Comparison of ENCODE assay signal across 14 mouse cellular contexts in genomic region chr10:20398641-20399390, GRCm38 (mm10). TPM values are rescaled to one million over a fixed set of nuclear protein-coding genes. Genes with fewer than 3 reads are reported as not detected.
DNase-seq lines count a peak whose midpoint lies in the region; ATAC-seq and TF ChIP-seq lines count a peak whose summit lies in the region.
"Had no signal": no experiment of that assay in that cellular context is flagged by ENCODE, and none has a peak within 500 bp of the region (broad histone marks: within the 10 kb centered on the region; RNA-seq: fewer than 3 reads in every experiment).

No protein-coding gene starts in this region.

- H3K36me3 ChIP-seq in embryonic facial prominence, embryonic 14.5 days (ENCODE audit: control insufficient read depth, insufficient read depth, low read length), result peaks cover 5% of the 10 kb centered on the region
- no peaks in the 10 kb centered on the region for H3K36me3 ChIP-seq in embryonic facial prominence, embryonic 10.5 days (replicated peaks)
- no peaks in the 10 kb centered on the region for H3K36me3 ChIP-seq in heart, embryonic 16.5 days (ENCODE audit: control insufficient read depth, insufficient read depth)
- no peaks in the 10 kb centered on the region for H3K36me3 ChIP-seq in lung, postnatal 0 days (ENCODE audit: insufficient read depth, low read length)
- no peaks in the 10 kb centered on the region for H3K36me3 ChIP-seq in stomach, embryonic 16.5 days (ENCODE audit: control insufficient read depth, insufficient read depth, low read length)
- H3K36me3 ChIP-seq: hindbrain, embryonic 15.5 days had no signal

- no peak for TF ChIP-seq EP300 in lung, postnatal 0 days (IDR thresholded peaks at IDR 0.05)

- no peak overlapping the region for H3K9ac ChIP-seq in embryonic facial prominence, embryonic 14.5 days (ENCODE audit: low read depth, low read length)
- no peak overlapping the region for H3K9ac ChIP-seq in heart, embryonic 16.5 days (ENCODE audit: low read length)
- H3K9ac ChIP-seq in lung, postnatal 0 days (replicated peaks; ENCODE audit: low read depth), result no peak overlapping the region
- H3K9ac ChIP-seq in stomach, embryonic 16.5 days (ENCODE audit: low read length), result no peak overlapping the region
- H3K9ac ChIP-seq: hindbrain, embryonic 15.5 days had no signal

- no peak overlapping the region for H3K4me3 ChIP-seq in embryonic facial prominence, embryonic 14.5 days (ENCODE audit: low read depth, low read length)
- no peak overlapping the region for H3K4me3 ChIP-seq in embryonic facial prominence, embryonic 10.5 days
- 0 out of 2 replicates have a peak overlapping the region, but pooled peaks have one; percentile 1 for H3K4me3 ChIP-seq in heart, embryonic 16.5 days (ENCODE audit: low read length)
- H3K4me3 ChIP-seq in lung, postnatal 0 days (ENCODE audit: low read depth, low read length), result no peak overlapping the region; the same call in 1 of the 2 replicates
- no peak overlapping the region for H3K4me3 ChIP-seq in lung, adult 2 months (replicated peaks; ENCODE audit: extremely low read depth, low read depth, low read length)
- peak overlapping the region; percentile 3; the same call in 1 of the 2 replicates for H3K4me3 ChIP-seq in stomach, embryonic 16.5 days (replicated peaks; ENCODE audit: low read length)
- H3K4me3 ChIP-seq: hindbrain, embryonic 15.5 days had no signal

- no peak for ATAC-seq in embryonic facial prominence, embryonic 14.5 days (ENCODE audit: low read depth)
- peak; percentile 58; the same call in 1 of the 2 replicates for ATAC-seq in heart, embryonic 16.5 days (replicated peaks; ENCODE audit: extremely low read depth, insufficient read depth, low FRiP score)
- no peak for ATAC-seq in lung, postnatal 0 days
- ATAC-seq in stomach, embryonic 16.5 days (ENCODE audit: insufficient read depth, low FRiP score), result 0 out of 2 replicates have a peak, but pooled peaks have one; percentile 37

- peak; percentile 56 for DNase-seq in embryonic facial prominence, embryonic 14.5 days (ENCODE audit: low spot score)
- no peak for DNase-seq in embryonic facial prominence, embryonic 10.5 days (ENCODE audit: low spot score)
- DNase-seq in heart, postnatal 10 days, result no peak
- no peak for DNase-seq in lung, postnatal 0 days (ENCODE audit: low spot score)
- no peak for DNase-seq in lung, adult 2 months
- DNase-seq in gastrocnemius, postnatal 36 days, result no peak
- DNase-seq: adrenal gland, postnatal 36 days; cerebellum, adult 11 months; gastrocnemius, postnatal 14 days; layer of hippocampus, adult 9-11 months had no signal

- H3K4me1 ChIP-seq in embryonic facial prominence, embryonic 14.5 days (ENCODE audit: control insufficient read depth, insufficient read depth, low read length), result 0 out of 2 replicates have a peak, but pooled peaks cover 5% of the 10 kb centered on the region
- H3K4me1 ChIP-seq in embryonic facial prominence, embryonic 10.5 days, result 0 out of 2 replicates have a peak, but pooled peaks cover 5% of the 10 kb centered on the region
- peaks cover 4% of the 10 kb centered on the region; the same call in 1 of the 2 replicates for H3K4me1 ChIP-seq in heart, embryonic 16.5 days (ENCODE audit: control insufficient read depth, insufficient read depth, low read length)
- no peaks in the 10 kb centered on the region for H3K4me1 ChIP-seq in lung, postnatal 0 days (ENCODE audit: insufficient read depth, low read depth, low read length)
- no peaks in the 10 kb centered on the region for H3K4me1 ChIP-seq in lung, adult 2 months (ENCODE audit: control insufficient read depth, insufficient read depth, low read length)
- peaks cover 5% of the 10 kb centered on the region for H3K4me1 ChIP-seq in stomach, embryonic 16.5 days (ENCODE audit: control insufficient read depth, insufficient read depth, low read length)
- H3K4me1 ChIP-seq: hindbrain, embryonic 15.5 days had no signal

- 58% methylated on average over 12 of the region's 12 CpGs for WGBS in embryonic facial prominence, embryonic 14.5 days
- 85% methylated on average over 12 of the region's 12 CpGs for WGBS in embryonic facial prominence, embryonic 10.5 days
- WGBS in heart, embryonic 16.5 days, result 56% methylated on average over 12 of the region's 12 CpGs
- 48% methylated on average over 12 of the region's 12 CpGs for WGBS in lung, postnatal 0 days
- WGBS in lung, adult 2 months, result 58% methylated on average over 12 of the region's 12 CpGs
- WGBS in stomach, embryonic 16.5 days, result 34% methylated on average over 12 of the region's 12 CpGs

- TF ChIP-seq CTCF in lung, postnatal 0 days (IDR thresholded peaks at IDR 0.05), result no peak
- TF ChIP-seq CTCF in lung, adult 2 months (IDR thresholded peaks at IDR 0.05; ENCODE audit: insufficient read depth, low read length), result no peak

- no peak overlapping the region for H3K4me2 ChIP-seq in embryonic facial prominence, embryonic 14.5 days (ENCODE audit: low read depth, low read length)
- peak overlapping the region; percentile 12; the same call in 1 of the 2 replicates for H3K4me2 ChIP-seq in heart, embryonic 16.5 days (ENCODE audit: low read depth, low read length)
- peak overlapping the region; percentile 22; the same call in 1 of the 2 replicates for H3K4me2 ChIP-seq in lung, postnatal 0 days (replicated peaks; ENCODE audit: low read depth, low read length)
- H3K4me2 ChIP-seq in stomach, embryonic 16.5 days (ENCODE audit: low read depth, low read length), result peak overlapping the region; percentile 40
- H3K4me2 ChIP-seq: hindbrain, embryonic 15.5 days had no signal

- no peak overlapping the region for H3K27ac ChIP-seq in embryonic facial prominence, embryonic 14.5 days (replicated peaks; ENCODE audit: low read depth, low read length)
- H3K27ac ChIP-seq in embryonic facial prominence, embryonic 10.5 days (replicated peaks), result no peak overlapping the region
- H3K27ac ChIP-seq in heart, embryonic 16.5 days (ENCODE audit: low read length), result peak overlapping the region; percentile 33
- H3K27ac ChIP-seq in lung, postnatal 0 days (ENCODE audit: low read length), result no peak overlapping the region
- H3K27ac ChIP-seq in stomach, embryonic 16.5 days (ENCODE audit: low read length), result peak overlapping the region; percentile 79
- H3K27ac ChIP-seq: hindbrain, embryonic 15.5 days; macrophage had no signal

- no peaks in the 10 kb centered on the region for H3K9me3 ChIP-seq in embryonic facial prominence, embryonic 14.5 days (ENCODE audit: control insufficient read depth, low read length)
- H3K9me3 ChIP-seq in embryonic facial prominence, embryonic 10.5 days, result no peaks in the 10 kb centered on the region
- no peaks in the 10 kb centered on the region for H3K9me3 ChIP-seq in heart, embryonic 16.5 days (replicated peaks; ENCODE audit: control insufficient read depth, low read length)
- no peaks in the 10 kb centered on the region for H3K9me3 ChIP-seq in lung, postnatal 0 days (ENCODE audit: low read length)
- no peaks in the 10 kb centered on the region for H3K9me3 ChIP-seq in stomach, embryonic 16.5 days (replicated peaks; ENCODE audit: control insufficient read depth, low read length)
- H3K9me3 ChIP-seq: hindbrain, embryonic 15.5 days had no signal

- TF ChIP-seq POLR2A in lung, adult 2 months (IDR thresholded peaks at IDR 0.05; ENCODE audit: borderline replicate concordance, extremely low read depth, low read depth, low read length), result no peak

- intact Hi-C loops in heart, postnatal 10 days (cut with DNase I), result no loop called here
- intact Hi-C loops in gastrocnemius, postnatal 36 days (cut with DNase I), result no loop called here

- no peaks in the 10 kb centered on the region for H3K27me3 ChIP-seq in embryonic facial prominence, embryonic 14.5 days (replicated peaks; ENCODE audit: control insufficient read depth, insufficient read depth, low read length)
- H3K27me3 ChIP-seq in embryonic facial prominence, embryonic 10.5 days (replicated peaks; ENCODE audit: low read depth, poor library complexity, severe bottlenecking), result no peaks in the 10 kb centered on the region; the same call in 1 of the 2 replicates
- no peaks in the 10 kb centered on the region for H3K27me3 ChIP-seq in heart, embryonic 16.5 days (ENCODE audit: control insufficient read depth, insufficient read depth, low read length)
- no peaks in the 10 kb centered on the region for H3K27me3 ChIP-seq in lung, postnatal 0 days (replicated peaks; ENCODE audit: insufficient read depth, low read length)
- H3K27me3 ChIP-seq in stomach, embryonic 16.5 days (ENCODE audit: control insufficient read depth, insufficient read depth, low read length), result no peaks in the 10 kb centered on the region
- H3K27me3 ChIP-seq: hindbrain, embryonic 15.5 days had no signal

RNA-seq across cellular contexts. Expression of gene Mtfr2, which starts 51.2 kb away (rescaled TPM):
- 1.4 TPM in 2 replicates for polyA plus RNA-seq in embryonic facial prominence, embryonic 14.5 days (2014; fragmentation: Nextera tagmentation; extraction: Ambion mirVana)
- polyA plus RNA-seq in embryonic facial prominence, embryonic 10.5 days (2016; fragmentation: Nextera tagmentation; extraction: Ambion mirVana), result 3.2 and 3.4 TPM in 2 replicates
- polyA plus RNA-seq in heart, embryonic 16.5 days (2015; fragmentation: Nextera tagmentation; extraction: Ambion mirVana), result 1.1 and 1.4 TPM in 2 replicates
- total RNA-seq in heart, postnatal 10 days (2021), result 1 to 10 TPM; 2.4 to 2.5 TPM
- polyA plus RNA-seq in lung, postnatal 0 days (2015; fragmentation: Nextera tagmentation; extraction: Ambion mirVana), result 0.29 and 0.63 TPM in 2 replicates
- 0.07 and 0.34 TPM in 2 replicates for polyA plus RNA-seq in lung, adult 2 months (2012; rRNA removed)
- 1.5 and 1.6 TPM in 2 replicates for polyA plus RNA-seq in stomach, embryonic 16.5 days (2015; fragmentation: Nextera tagmentation; extraction: Ambion mirVana)
- total RNA-seq in gastrocnemius, postnatal 36 days (2021), result under 1 TPM; 0.23 to 0.27 TPM

Comparison
In these comparisons a context has a peak if more than half of its experiments do, and no peak if none do; other contexts are left out.
1. ATAC-seq: peak in heart, embryonic 16.5 days (single experiment) and stomach, embryonic 16.5 days (single experiment); none in embryonic facial prominence, embryonic 14.5 days (single experiment) and lung, postnatal 0 days (single experiment).
2. H3K27ac ChIP-seq: peak in heart, embryonic 16.5 days (single experiment) and stomach, embryonic 16.5 days (single experiment); none in embryonic facial prominence, embryonic 14.5 days (single experiment), embryonic facial prominence, embryonic 10.5 days (single experiment) and lung, postnatal 0 days (single experiment).
3. H3K4me3 ChIP-seq: peak in heart, embryonic 16.5 days (single experiment) and stomach, embryonic 16.5 days (single experiment); none in embryonic facial prominence, embryonic 14.5 days (single experiment), embryonic facial prominence, embryonic 10.5 days (single experiment), lung, postnatal 0 days (single experiment) and lung, adult 2 months (single experiment).